Mouse (Mus musculus) large intestine, adult 2 months (tissue): ENCODE data around the gene Ttc30a2. TPM values are rescaled to one million over a fixed set of nuclear protein-coding genes. Genes with fewer than 3 reads are reported as not detected.
"Not testable (repeated sequence)": the region's sequence is repeated elsewhere in the genome, so short reads cannot be mapped to it uniquely, and the experiment has no call there.

Experiments used
- DNase-seq: peaks from one replicate; pipeline ENCODE4 v3.0.0-alpha.2; 2012; ENCODE audit warnings: low read depth, low spot score
- WGBS: fragments of 180-500 bp; shearing (Covaris S2); methylation state at CpG from one replicate; pipeline ENCODE4 v1.1.7; 2018; 5-methylcytosine and 5-hydroxymethylcytosine counted together
- polyA plus RNA-seq: library from polyadenylated mRNA; depleted of rRNA; stranded (reverse); fragments of >200 nt; gene quantifications from 2 replicates; pipeline ENCODE4 v1.2.3, GENCODE M21; 2012; rRNA removed

Ttc30a2 gene
- polyA plus RNA-seq, result 0.10 TPM in 2 replicates

DNA sequence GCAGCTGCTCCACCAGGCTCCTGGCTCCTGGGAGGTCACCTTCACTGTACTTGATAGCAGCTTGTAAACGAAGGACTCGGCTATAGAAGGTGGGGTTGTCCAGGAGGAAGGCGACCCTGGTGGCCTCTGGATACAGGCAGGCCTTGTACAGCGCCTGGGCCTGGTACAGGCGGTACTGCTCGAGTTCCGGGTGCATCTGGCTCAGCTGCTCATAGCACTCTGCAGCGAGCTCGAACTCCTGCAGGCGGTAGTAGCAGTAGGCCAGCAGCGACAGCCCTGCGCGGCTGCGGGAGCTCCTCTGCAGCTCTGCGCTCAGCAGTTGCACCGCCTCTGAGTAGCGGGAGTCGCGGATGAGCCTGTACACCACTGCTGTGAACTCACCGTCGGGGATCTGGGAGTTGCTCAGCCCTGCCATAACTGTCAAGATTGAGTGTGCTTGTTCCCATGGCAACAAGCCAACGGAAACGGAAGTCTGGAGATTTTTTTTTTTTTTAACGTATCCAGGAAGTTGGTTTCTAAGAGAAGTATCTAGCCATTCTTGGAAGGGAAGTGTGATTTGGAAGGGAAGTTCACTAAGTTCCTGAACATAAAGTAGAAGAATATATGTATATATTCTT, at the start of gene Ttc30a2:
Gene Ttc30a2 (minus strand): TSS at position 419 of the 617 bp plus-strand sequence.
- WGBS, result 60% methylated on average over 23 of the region's 24 CpGs

DNA sequence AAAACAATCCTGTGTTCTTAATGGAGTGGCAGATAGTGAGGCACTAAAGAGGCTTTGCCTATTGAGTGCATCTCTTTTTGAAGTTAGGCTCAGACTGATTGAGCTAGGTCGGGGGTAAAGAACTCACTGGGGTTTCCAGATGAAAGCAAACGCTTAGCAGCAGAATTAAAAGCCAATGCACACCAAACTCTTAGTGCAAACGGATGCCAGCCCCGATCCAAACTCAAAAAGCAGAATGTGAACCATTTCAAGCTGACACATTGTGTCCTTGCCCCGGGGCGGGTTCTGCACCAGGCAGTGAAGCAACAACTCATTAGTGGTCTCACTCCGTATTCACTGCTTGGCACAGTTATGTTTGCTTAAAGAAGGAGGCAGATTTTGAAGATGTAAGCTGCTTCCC, 38.9 kb upstream of the Ttc30a2 start:
- no peak for DNase-seq
- 35% methylated on average over 7 of the region's 7 CpGs for WGBS

More for the DNA sequence above, at the start of gene Ttc30a2:
- DNase-seq, result not testable (repeated sequence)

DNA sequence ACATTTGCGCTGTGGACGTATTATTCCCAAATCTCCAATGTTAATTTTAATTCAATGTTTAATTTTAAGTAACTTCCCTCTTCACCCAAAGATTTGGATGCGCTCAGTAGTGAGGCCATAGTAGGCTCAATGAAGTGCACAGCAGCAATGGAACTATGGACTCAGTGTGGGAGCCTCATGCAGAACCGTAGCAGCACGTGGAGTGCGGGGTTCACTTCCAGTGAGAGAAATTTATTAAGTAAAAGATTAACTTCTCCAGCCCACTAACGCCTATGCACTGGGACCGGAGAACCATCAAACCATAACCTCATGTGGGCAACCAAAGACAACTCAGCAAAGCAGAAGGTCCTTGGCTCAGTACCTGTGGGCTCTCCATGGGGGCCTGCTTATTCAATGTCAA, 38.2 kb upstream of the Ttc30a2 start:
- DNase-seq, result no peak
- WGBS, result 60% methylated on average over 8 of the region's 8 CpGs

DNA sequence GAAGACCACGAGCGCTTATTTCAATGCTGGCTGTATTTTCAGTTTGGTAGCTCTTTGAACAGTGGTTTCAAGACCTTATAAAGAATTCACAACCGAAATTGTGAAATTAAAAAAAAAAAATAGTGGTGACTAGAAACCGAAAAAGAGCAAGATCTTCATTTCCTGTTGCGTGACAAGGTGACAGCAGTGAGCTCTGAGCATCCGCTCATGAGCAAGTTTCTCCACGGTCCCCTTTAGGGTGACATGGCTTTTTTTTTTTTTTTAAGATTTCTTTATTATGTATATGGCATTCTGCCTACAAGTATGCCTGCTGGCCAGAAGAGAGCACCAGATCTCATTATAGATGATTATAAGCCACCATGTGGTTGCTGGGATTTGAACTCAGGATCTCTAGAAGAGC, 37.5 kb upstream of the Ttc30a2 start:
- 93% methylated on average over 7 of the region's 7 CpGs for WGBS
- DNase-seq, result no peak

DNA sequence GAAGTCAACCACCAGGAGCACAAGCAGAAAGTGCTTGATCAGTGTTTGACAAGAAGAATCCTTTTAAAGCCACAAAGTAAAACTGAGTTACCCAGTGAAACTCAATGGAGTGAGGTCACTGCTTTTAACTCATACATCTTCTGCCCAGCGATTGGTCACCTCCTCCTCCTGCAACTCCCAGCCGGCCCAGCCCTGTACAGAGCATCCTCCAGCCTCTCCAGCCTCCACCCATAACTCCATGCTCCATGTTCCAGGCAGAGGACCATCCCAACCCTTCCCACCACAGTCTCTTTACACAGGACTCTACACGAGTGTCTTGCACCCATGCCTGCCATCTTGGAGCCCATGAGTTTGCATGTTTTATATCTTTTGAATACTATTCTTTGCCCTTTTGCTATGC, 36.7 kb upstream of the Ttc30a2 start:
- 84% methylated on average over 3 of the region's 3 CpGs for WGBS
- DNase-seq, result no peak

DNA sequence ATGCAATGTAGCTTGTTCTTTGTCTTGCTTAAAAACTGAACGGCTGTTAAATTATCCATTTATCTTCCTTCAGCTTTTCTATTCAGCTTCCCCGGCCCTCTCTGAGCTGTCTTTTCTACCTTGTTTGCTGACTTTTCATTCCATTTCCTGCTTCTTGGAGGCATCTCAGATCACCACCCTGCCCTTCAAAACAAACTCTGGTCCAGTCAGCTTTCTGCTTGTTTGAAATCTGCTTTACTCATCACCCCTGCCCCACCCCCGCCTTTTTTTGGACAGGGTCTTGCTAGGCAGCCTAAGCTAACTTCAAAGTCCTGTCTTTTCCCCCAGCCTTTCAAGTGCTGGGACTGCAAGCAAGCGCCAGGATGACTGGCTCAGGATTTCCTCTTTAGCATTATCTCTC, 28.2 kb upstream of the Ttc30a2 start:
- DNase-seq, result no peak
- 31% methylated on average over 4 of the region's 4 CpGs for WGBS

DNA sequence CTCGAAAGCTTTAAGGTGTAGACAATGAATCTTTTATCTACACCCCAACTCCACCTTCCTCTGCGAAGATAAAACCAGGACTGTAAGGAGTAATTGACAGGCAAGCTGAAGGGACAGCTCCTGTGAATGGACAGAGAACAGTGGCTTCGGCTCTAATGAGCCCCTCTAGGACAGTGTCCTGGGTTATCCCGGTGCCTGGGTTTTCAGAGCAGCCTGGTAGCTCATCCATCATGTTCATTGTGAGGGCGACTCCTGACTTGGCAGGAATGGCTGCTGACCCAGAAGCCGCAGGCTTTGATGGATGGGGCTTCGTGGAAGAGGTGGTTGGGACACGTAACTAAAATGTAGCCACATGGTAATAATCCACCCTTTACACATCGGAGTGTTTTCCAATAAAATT, 24.9 kb upstream of the Ttc30a2 start:
- 73% methylated on average over 9 of the region's 9 CpGs for WGBS
- no peak for DNase-seq

DNA sequence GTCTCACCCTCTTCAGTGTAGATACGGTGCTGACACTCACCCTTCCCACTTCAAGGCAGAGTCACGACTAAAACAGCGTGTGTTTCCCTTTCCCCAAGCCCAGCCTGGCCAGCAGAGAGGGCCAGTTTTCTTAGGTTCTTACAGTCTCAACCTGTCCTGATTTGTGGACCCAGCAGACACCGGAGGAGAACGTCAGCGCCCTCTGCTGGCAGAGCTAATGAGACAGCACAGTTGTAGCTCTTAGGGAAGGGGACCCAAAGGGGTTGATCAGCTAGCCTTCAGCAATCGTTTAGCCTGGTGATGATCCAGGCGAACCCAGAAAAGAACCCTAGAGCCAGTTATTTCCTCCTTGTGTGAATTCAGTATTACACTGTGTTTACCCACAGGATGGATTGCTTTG, 23.4 kb upstream of the Ttc30a2 start:
- no peak for DNase-seq
- 27% methylated on average over 8 of the region's 8 CpGs for WGBS

DNA sequence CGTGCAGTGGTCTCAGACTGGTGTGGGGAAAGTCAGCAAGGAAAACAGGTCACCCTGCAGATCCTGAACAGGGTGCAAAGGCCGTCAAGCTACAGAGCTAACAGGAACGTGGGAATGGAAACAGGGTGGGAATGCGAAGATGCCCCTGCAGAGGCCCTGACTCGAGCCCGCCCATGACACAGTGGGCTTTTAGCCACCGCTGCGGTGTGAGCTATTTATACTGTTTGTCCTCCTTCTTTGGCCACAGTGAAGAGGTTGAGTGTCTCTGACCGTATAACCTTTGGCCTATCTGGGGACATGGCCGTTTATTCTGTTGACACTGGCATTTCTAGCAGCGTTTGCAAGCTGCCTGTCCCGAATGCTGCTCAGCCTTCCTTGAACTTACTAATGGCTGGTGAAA, 21.7 kb upstream of the Ttc30a2 start:
- no peak for DNase-seq
- 35% methylated on average over 12 of the region's 12 CpGs for WGBS

DNA sequence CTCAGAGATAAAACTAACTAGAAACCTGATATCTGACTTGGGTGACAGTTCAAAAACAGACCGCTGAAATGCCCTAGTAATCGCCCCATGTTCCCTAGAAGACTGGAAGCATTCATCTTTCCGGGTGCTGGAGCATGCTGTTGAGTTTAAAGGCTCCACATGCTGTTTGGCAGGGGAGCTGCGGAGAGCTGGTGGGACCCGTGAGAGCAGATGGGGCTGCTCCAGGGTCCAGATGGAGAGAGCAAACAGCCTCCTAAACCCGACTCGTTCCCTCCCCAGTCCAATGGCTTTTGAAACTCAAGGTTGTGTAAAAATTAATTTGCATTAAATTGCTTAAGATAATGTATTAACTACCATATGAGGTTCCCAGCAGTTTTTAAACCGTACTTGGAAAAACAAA, 20.7 kb upstream of the Ttc30a2 start:
- 43% methylated on average over 8 of the region's 8 CpGs for WGBS
- DNase-seq, result no peak

DNA sequence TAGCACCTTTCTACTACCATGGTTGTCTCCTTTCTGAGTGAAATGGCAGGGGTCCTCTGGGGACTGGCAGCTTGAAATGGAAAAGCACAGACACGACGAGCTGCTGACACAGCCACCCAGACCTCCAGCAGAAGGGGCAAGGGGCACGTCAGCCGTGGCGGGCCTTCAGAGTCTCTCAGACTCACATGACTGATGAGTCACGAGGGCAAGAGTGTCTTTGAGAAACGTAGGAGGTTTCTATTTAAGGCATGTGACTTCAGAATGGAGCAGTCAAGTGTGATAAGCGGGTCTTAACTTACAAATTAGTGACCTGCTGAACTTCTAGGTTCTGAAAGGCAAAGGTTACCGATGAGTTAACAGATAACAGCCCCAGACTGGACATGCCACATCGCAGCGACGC, 19.8 kb upstream of the Ttc30a2 start:
- WGBS, result 49% methylated on average over 12 of the region's 12 CpGs

DNA sequence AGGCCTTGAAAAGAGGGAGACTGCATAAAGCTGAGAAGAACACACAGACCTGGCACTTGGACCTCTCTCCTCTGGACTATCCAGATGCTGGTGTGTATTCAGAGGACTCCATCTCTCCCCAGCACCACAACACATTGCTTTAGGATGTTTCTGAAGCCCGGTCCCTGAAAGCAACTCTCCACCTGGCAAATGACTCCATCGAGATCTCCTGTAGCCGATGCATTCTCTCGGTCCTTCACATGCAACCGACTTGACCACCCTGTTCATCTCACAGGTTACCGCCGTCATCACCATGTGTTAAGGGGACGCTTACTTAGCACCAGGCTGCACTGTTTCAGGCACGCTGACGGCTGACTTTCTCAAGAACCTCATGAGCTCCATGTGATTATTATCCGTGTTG, 16.9 kb upstream of the Ttc30a2 start:
- no peak for DNase-seq
- WGBS, result 95% methylated on average over 11 of the region's 11 CpGs

More for the DNA sequence above, 19.8 kb upstream of the Ttc30a2 start:
- no peak for DNase-seq

DNA sequence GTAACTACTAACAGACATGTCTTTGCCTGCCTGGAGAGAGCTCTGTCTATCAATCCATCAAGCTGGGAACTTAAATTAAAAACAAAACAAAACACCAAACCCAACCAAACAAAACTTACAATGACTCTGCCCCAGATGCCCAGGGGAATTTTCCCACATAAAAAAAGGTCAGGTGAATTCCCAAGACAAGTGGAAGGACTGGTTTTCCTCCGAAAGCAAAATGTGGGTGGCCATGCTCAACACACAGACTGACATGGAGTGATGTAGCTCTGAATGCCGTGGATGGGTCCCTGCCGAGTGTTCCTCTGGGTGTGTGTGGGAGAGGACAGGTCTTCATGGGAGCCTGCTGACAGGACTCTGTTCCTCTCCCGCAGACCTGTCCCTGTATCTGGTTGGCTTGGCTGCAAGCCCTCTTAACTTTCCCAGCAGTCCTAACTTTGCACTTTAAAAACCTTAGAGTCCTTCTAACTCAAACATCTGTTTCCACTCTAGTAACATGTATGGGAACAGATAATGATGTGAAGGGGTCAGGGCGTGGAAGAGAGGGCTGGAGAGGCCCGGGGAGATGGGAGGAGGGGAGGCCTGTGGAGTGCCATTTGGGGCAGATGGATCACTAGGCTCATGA, 13.7 kb upstream of the Ttc30a2 start:
- no peak for DNase-seq
- WGBS, result 56% methylated on average over 6 of the region's 6 CpGs

DNA sequence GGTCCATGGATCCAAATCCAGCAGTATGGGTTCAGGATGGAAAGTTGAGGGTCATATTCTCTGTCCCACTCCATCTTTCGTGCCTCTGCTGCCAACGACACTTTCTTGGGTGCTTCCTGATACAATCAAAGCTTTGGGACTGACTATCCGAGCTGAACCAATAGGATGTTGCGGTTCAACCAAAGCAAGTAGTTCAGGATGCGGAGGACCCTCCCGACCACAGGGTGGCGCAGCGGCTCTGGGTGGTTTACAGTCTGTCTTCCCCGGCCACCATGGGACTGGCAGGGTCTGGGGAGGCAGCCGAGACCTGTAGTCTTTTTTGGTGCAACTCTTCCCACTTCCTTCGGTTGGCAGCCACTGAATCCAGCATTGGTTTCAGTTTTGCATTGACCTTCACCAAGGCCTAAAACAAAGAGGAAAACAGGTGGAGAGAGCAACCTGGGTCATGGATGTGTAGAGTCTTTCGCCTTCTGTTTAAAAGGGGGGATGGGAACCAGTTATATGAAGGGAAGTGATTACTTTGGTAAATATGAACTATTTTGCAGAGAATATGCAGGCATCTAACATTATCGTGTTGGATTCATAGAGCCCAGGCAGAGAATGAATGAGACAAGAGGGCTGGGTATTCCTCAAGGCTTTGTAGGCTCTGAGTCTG, 13.0 kb upstream of the Ttc30a2 start:
- no peak for DNase-seq

DNA sequence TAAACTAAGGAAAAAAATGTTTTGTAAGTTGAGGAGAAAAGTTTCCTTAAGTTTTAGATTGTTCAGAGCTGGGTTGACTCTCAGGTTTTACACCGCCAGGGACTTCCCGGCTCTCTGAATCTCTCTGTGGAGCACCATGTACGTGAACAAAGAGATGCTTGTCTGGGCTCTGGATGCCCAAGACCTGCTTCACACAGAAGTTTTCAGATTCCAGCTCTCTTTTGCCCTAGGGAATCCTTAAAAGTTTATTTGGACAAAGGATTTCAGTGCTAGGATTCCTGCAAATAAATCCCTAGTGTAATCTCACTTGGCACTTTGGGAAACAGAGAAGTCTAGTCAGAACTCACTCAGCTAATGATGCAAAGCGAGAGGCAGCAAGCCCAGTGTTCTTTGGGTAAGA, 11.7 kb upstream of the Ttc30a2 start:
- 80% methylated on average over 4 of the region's 4 CpGs for WGBS
- no peak for DNase-seq

More for the DNA sequence above, 13.0 kb upstream of the Ttc30a2 start:
- 60% methylated on average over 13 of the region's 13 CpGs for WGBS

DNA sequence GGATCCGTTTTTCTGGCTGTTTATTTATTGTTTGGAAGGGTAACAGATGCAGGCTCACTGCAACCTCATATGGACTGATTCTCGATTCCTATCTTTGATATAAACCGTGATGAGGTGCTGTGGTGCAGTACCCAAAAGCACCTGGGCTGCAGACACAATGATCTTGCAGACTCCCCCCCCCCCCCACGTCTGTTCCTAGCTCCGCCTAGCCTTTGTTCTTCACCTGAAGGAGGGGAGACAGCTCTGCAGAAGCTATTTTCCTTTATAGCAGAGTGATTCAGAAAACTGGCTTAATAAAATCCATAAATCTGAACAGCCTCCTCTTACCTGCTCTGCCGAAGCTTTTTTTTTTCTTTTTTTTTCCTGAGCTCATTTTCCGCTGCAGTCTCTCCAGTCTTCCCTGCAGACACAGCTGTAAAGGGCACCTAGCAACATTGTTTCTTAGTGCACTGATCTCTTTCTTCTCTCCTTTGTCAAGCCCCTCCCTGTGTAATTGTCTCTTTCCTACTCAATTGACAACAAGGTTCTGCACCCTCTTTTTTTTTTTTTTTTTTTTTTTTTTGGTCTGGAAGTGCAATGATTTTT, 10.9 kb upstream of the Ttc30a2 start:
- no peak for DNase-seq
- WGBS, result 25% methylated on average over 7 of the region's 7 CpGs

DNA sequence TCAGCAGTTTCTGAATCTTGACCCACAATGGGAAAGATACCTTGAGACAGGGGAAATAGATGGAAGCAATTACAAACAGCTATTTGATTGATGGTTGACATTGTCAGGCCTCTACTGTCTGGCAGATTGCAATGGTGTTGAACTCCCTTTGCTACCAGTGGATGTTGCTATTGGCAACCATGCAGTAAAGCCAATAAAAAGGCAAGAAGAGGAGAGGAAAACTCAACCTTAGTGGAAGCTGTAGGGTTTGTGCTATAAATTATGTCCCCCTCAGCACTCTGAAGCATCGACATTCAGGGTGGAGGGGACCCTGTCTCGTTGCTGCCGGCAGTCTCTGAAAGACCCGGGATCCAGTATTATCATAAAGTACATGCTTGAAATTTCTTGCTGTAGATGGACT, 10.4 kb upstream of the Ttc30a2 start:
- no peak for DNase-seq
- WGBS, result 24% methylated on average over 4 of the region's 4 CpGs

DNA sequence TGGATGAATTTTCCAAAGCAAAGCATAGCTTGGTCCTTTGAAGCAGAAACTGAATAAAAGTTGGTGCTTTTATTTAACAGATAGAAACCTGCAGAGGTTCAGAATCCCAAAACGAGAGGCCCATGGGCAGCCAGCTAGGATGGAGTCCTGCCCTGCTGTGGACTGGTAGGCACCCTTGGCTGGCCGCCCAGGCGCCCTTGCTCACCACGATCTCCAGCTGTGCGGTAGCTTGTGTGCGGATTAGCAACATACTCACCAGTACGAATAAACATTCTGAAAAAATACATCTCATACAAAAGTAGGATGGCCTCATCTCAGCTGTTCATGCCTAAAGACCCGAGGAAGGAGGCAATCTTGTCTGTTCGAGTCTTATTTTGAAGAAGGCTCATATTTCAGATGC, 9.8 kb upstream of the Ttc30a2 start:
- DNase-seq, result no peak
- WGBS, result 62% methylated on average over 9 of the region's 9 CpGs

DNA sequence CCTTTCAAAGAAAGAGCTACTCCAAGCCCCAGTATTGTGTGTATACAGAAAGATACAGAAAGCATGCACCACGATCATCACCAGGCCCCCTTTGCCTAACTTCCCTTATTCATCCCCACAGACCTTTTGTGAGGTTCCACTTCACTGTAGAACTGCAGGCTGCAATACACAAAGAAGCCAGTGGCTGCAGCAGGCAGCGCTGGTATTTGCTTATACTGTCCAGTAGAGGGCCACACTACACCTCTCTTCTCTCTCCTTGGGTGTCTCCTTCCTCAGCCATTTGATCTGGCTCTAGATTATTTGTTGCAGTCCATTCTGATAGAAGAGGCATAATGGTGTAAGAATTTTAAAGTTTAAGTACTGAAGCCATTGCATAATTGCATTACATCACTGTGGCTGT, 7.2 kb upstream of the Ttc30a2 start:
- WGBS, result 4% methylated on average over 2 of the region's 2 CpGs
- DNase-seq, result no peak

DNA sequence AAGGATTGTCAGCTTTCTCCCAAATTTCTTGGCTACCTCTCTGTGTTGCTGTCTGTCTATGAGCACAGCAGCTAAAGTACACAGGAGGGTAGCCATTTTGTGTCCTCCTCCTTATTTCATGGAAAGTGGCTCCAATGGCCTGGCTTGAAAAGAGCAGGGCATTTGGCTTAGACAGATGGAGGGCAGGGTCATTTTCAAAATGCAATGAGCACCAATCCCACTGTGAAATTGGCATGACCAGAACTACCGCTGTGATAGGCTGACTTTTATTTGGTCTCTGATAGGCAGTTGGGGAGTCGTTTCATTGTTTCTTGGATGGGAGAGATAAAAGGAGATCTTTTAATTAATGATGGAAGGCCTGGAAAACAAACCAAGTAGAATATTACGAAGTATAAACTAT, 5.9 kb upstream of the Ttc30a2 start:
- no peak for DNase-seq
- 83% methylated on average over 3 of the region's 3 CpGs for WGBS

DNA sequence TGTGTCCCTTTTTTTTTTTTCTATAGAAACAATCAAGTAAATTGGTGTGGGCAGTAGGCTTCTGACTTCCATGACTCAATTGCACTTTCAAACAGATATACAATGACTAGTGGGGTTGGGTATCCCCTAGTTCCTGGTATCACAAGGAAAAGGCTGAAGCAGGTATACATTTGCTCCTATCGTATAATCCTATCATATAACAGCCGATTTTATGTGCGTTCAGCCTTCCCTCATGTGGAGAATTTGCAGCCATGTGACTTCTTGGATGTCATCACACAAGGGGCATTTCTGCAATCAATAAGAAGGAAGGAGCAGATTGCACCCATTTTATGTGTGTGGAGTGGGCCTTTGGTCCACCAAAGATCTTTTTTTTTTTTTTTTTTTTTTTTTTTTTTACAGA, 5.1 kb upstream of the Ttc30a2 start:
- DNase-seq, result no peak
- 97% methylated on average over 3 of the region's 3 CpGs for WGBS
